Mouse (Mus musculus) lung, postnatal 14 days (tissue): Measurements from ENCODE around the gene Inmt.
A peak's percentile ranks its signal among the peaks of the same experiment; 100 is the strongest.

Source experiments
- DNase-seq: peaks from one replicate; pipeline ENCODE4 v3.0.0; 2021

Inmt gene

GRCm38 (mm10) chr6:55166777-55167463, 7.9 kb downstream of the Inmt start:
- peak; percentile 79 for DNase-seq

- no peak for DNase-seq
Observed at GRCm38 (mm10) chr6:55163046-55163584, 11.7 kb downstream of the Inmt start.

- no peak for DNase-seq
Observed at GRCm38 (mm10) chr6:55161311-55161761, 13.5 kb downstream of the Inmt start.

GRCm38 (mm10) chr6:55159256-55159655, 15.6 kb downstream of the Inmt start:
- no peak for DNase-seq

GRCm38 (mm10) chr6:55152226-55152625, 22.6 kb downstream of the Inmt start:
- DNase-seq, result no peak

DNA sequence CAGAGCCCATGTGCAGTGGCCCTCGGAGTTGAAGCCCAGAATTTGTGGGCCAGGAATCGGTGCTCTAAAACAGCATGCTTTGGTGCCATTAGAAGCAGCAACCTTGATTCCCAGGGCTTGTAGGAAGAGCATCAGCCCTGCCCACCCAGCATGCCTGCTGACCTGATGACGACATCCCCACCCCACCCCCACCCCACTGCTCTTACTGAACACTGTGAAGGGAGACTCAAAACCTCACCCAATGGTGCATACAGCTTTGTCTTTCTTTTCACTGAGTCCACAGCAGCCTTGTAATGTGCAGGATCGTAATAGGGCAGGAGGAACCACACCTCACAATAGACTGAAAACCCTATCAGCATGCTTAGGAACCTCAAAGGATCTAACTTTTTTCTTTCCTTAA, 28.7 kb downstream of the Inmt start:
- DNase-seq, result no peak

- no peak for DNase-seq
Observed at GRCm38 (mm10) chr6:55145285-55145684, 29.6 kb downstream of the Inmt start.

DNA sequence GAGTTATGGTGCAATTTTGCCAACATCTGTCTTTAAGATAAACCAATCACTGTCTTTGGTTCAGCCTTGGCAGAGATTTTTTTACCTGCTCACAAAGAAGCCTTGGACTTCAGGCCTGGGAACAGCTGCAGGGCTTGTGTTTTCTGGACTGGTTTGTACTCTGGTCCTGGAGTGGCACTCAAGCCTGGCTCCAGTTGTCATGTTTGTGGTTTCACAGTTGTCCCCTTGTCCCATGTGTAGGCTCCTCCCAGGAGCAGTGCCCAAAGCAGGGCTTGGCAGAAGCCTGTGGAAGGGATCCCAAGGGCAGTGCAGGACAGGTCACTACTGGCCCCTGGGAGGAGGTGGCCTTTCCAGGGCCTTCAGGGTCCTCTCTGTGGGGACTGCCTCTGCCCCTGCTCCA, 36.5 kb downstream of the Inmt start:
- no peak for DNase-seq

- DNase-seq, result no peak
Observed at GRCm38 (mm10) chr6:55133425-55133824, 41.4 kb downstream of the Inmt start.

- DNase-seq, result no peak
Observed at GRCm38 (mm10) chr6:55132794-55133193, 42.0 kb downstream of the Inmt start, which contains the start of gene Crhr2. TSS of gene Crhr2 (minus strand) at chr6:55133016.

GRCm38 (mm10) chr6:55131301-55131700, 43.5 kb downstream of the Inmt start:
- no peak for DNase-seq

- DNase-seq, result no peak
Observed at GRCm38 (mm10) chr6:55130631-55131030, 44.2 kb downstream of the Inmt start.

- no peak for DNase-seq
Observed at GRCm38 (mm10) chr6:55128391-55128790, 46.5 kb downstream of the Inmt start.

DNA sequence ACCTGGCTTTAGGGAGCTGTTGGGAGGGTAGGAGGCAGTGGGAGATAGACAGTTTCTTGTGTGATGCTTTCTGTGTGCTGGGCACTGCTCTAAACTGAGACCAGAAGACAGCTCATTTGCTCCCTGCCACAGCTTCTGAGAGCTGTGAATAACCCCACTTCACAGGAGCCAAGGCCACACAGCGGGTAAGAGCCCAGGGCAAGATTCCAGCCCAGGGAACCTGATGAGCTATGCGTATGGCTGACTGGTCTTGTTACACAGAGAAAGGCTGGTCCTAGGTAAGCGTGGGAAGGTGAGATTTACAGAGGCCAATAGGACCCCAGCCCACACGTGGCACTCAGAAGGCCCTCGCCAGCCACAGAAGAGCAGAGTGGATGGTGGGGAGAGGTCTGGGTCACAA, 48.3 kb downstream of the Inmt start:
- DNase-seq, result no peak

GRCm38 (mm10) chr6:55123056-55123455, 51.8 kb downstream of the Inmt start:
- DNase-seq, result no peak
